ENCODE assay signal across 8 mouse cellular contexts in genomic region chrX:51146351-51146750, GRCm38 (mm10). TPM values are rescaled to one million over a fixed set of nuclear protein-coding genes. Genes with fewer than 3 reads are reported as not detected.
DNase-seq lines count a peak whose midpoint lies in the region; ATAC-seq and TF ChIP-seq lines count a peak whose summit lies in the region.

No protein-coding gene starts in this region.

- TF ChIP-seq CTCF in liver, adult 2 months (IDR thresholded peaks at IDR 0.05; ENCODE audit: low read depth, low read length): no peak

- DNase-seq in embryonic facial prominence, embryonic 11.5 days (ENCODE audit: low spot score): peak; percentile 25
- no peak for DNase-seq in embryonic facial prominence, embryonic 10.5 days (ENCODE audit: low spot score)
- DNase-seq in liver, adult 2 months (ENCODE audit: extremely low read depth, low read depth, low spot score): peak; percentile 27
- DNase-seq in cerebellum, adult 8-10 months: peak; percentile 16
- peak; percentile 29 for DNase-seq in kidney, postnatal 10 days
- no peak for DNase-seq in forebrain, embryonic 10.5 days (ENCODE audit: extremely low spot score, low spot score)

- 45% methylated on average over 4 of the region's 4 CpGs for WGBS in embryonic facial prominence, embryonic 11.5 days
- WGBS in embryonic facial prominence, embryonic 10.5 days: 42% methylated on average over 4 of the region's 4 CpGs
- 7% methylated on average over 4 of the region's 4 CpGs for WGBS in liver, adult 2 months
- 34% methylated on average over 4 of the region's 4 CpGs for WGBS in liver, embryonic 12.5 days (ENCODE audit: insufficient replicate concordance)
- WGBS in forebrain, embryonic 10.5 days: 40% methylated on average over 4 of the region's 4 CpGs

- H3K4me2 ChIP-seq in embryonic facial prominence, embryonic 11.5 days (ENCODE audit: low read depth, low read length): no peak overlapping the region
- H3K4me2 ChIP-seq in liver, embryonic 12.5 days: no peak overlapping the region

- H3K79me2 ChIP-seq in liver, adult 2 months (ENCODE audit: control insufficient read depth, insufficient read depth, low read length): no peaks in the 10 kb centered on the region

- TF ChIP-seq POLR2A in liver, adult 2 months (IDR thresholded peaks at IDR 0.05; ENCODE audit: extremely low read depth, insufficient read depth, low read length): no peak

- no peaks in the 10 kb centered on the region for H3K27me3 ChIP-seq in embryonic facial prominence, embryonic 11.5 days (ENCODE audit: control insufficient read depth, insufficient read depth, low read length)
- no peaks in the 10 kb centered on the region for H3K27me3 ChIP-seq in embryonic facial prominence, embryonic 10.5 days (replicated peaks; ENCODE audit: low read depth, poor library complexity, severe bottlenecking)
- H3K27me3 ChIP-seq in liver, adult 2 months (ENCODE audit: control insufficient read depth, insufficient read depth, low read length): no peaks in the 10 kb centered on the region
- no peaks in the 10 kb centered on the region for H3K27me3 ChIP-seq in liver, embryonic 12.5 days (replicated peaks)
- no peaks in the 10 kb centered on the region; the same call in 1 of the 2 replicates for H3K27me3 ChIP-seq in forebrain, embryonic 10.5 days (ENCODE audit: poor library complexity, severe bottlenecking)

- H3K4me1 ChIP-seq in embryonic facial prominence, embryonic 11.5 days (ENCODE audit: control insufficient read depth, insufficient read depth, low read length): no peaks in the 10 kb centered on the region
- H3K4me1 ChIP-seq in embryonic facial prominence, embryonic 10.5 days: no peaks in the 10 kb centered on the region
- H3K4me1 ChIP-seq in liver, adult 2 months (ENCODE audit: control insufficient read depth, insufficient read depth, low read length): no peaks in the 10 kb centered on the region
- 0 out of 2 replicates have a peak, but pooled peaks cover 7% of the 10 kb centered on the region for H3K4me1 ChIP-seq in liver, embryonic 12.5 days
- H3K4me1 ChIP-seq in forebrain, embryonic 10.5 days: no peaks in the 10 kb centered on the region

- H3K9me3 ChIP-seq in embryonic facial prominence, embryonic 11.5 days (replicated peaks; ENCODE audit: control insufficient read depth, low read length): no peaks in the 10 kb centered on the region
- no peaks in the 10 kb centered on the region for H3K9me3 ChIP-seq in embryonic facial prominence, embryonic 10.5 days
- H3K9me3 ChIP-seq in liver, embryonic 12.5 days (replicated peaks): no peaks in the 10 kb centered on the region
- H3K9me3 ChIP-seq in forebrain, embryonic 10.5 days: no peaks in the 10 kb centered on the region

- H3K4me3 ChIP-seq in embryonic facial prominence, embryonic 11.5 days (ENCODE audit: low read depth, low read length): no peak overlapping the region
- H3K4me3 ChIP-seq in embryonic facial prominence, embryonic 10.5 days: no peak overlapping the region
- no peak overlapping the region for H3K4me3 ChIP-seq in liver, adult 2 months (ENCODE audit: insufficient read depth, low read depth, low read length)
- no peak overlapping the region for H3K4me3 ChIP-seq in liver, embryonic 12.5 days
- no peak overlapping the region for H3K4me3 ChIP-seq in forebrain, embryonic 10.5 days

- H3K36me3 ChIP-seq in embryonic facial prominence, embryonic 11.5 days (replicated peaks; ENCODE audit: control insufficient read depth, insufficient read depth, low read depth, low read length): no peaks in the 10 kb centered on the region
- H3K36me3 ChIP-seq in embryonic facial prominence, embryonic 10.5 days (replicated peaks): no peaks in the 10 kb centered on the region
- H3K36me3 ChIP-seq in liver, adult 2 months (ENCODE audit: control insufficient read depth, insufficient read depth, low read length): no peaks in the 10 kb centered on the region
- H3K36me3 ChIP-seq in liver, embryonic 12.5 days: no peaks in the 10 kb centered on the region
- H3K36me3 ChIP-seq in forebrain, embryonic 10.5 days (replicated peaks): no peaks in the 10 kb centered on the region

- ATAC-seq in embryonic facial prominence, embryonic 11.5 days (replicated peaks; ENCODE audit: insufficient number of reproducible peaks, low FRiP score, low TSS enrichment, low read depth): no peak
- no peak for ATAC-seq in liver, embryonic 12.5 days
- no peak for ATAC-seq in erythroblast, adult 5-6 weeks (replicated peaks; ENCODE audit: low FRiP score, poor library complexity, severe bottlenecking)

- H3K9ac ChIP-seq in embryonic facial prominence, embryonic 11.5 days (replicated peaks; ENCODE audit: low read length): no peak overlapping the region
- no peak overlapping the region for H3K9ac ChIP-seq in liver, adult 2 months (ENCODE audit: low read depth, low read length)
- no peak overlapping the region for H3K9ac ChIP-seq in liver, embryonic 12.5 days

- no peak overlapping the region for H3K27ac ChIP-seq in embryonic facial prominence, embryonic 11.5 days (replicated peaks; ENCODE audit: low read depth, low read length)
- H3K27ac ChIP-seq in embryonic facial prominence, embryonic 10.5 days (replicated peaks): no peak overlapping the region
- no peak overlapping the region for H3K27ac ChIP-seq in liver, adult 2 months (replicated peaks; ENCODE audit: insufficient read depth, low read depth, low read length)
- no peak overlapping the region for H3K27ac ChIP-seq in liver, embryonic 12.5 days
- H3K27ac ChIP-seq in forebrain, embryonic 10.5 days: no peak overlapping the region

RNA-seq across cellular contexts. Expression of gene Mbnl3, which starts 60.0 kb away (rescaled TPM):
- 9.3 and 10.1 TPM in 2 replicates for polyA plus RNA-seq in embryonic facial prominence, embryonic 11.5 days (2014; fragmentation: Nextera tagmentation; extraction: Ambion mirVana)
- 8.9 and 9.2 TPM in 2 replicates for polyA plus RNA-seq in embryonic facial prominence, embryonic 10.5 days (2016; fragmentation: Nextera tagmentation; extraction: Ambion mirVana)
- total RNA-seq in liver, adult 2 months (2014; rRNA removed): 0.83 and 1.3 TPM in 2 replicates
- polyA plus RNA-seq in liver, adult 2 months (2012; rRNA removed): 0.18 and 0.22 TPM in 2 replicates
- polyA plus RNA-seq in liver, embryonic 12.5 days (2016; fragmentation: Nextera tagmentation; extraction: Ambion mirVana): 7.8 and 8.5 TPM in 2 replicates
- total RNA-seq in erythroblast, adult 5-6 weeks (2015; ENCODE audit: low replicate concordance): 24.6 and 33.9 TPM in 2 replicates
- 15.1 and 15.2 TPM in 2 replicates for total RNA-seq in erythroblast, adult 5-6 weeks (2017; ENCODE audit: low replicate concordance)
- polyA plus RNA-seq in forebrain, embryonic 10.5 days (2016; fragmentation: Nextera tagmentation; extraction: Ambion mirVana): 7.5 and 8.0 TPM in 2 replicates

Comparison
In these comparisons a context has a peak if more than half of its experiments do, and no peak if none do; other contexts are left out.
1. DNase-seq: peak in embryonic facial prominence, embryonic 11.5 days (single experiment), liver, adult 2 months (single experiment), cerebellum, adult 8-10 months (single experiment) and kidney, postnatal 10 days (single experiment); none in embryonic facial prominence, embryonic 10.5 days (single experiment) and forebrain, embryonic 10.5 days (single experiment).